Mouse (Mus musculus) bone marrow, adult 2 months (tissue): ENCODE measurements around the gene Ehd1. TPM values are rescaled to one million over a fixed set of nuclear protein-coding genes. Genes with fewer than 3 reads are reported as not detected.
A peak's percentile ranks its signal among the peaks of the same experiment; 100 is the strongest.

Source experiments
- H3K27ac ChIP-seq: fragments of 200-500 bp; 2 replicates; pipeline ENCODE4 v1.5.1; 2012; ENCODE audit warnings: low read depth, mild to moderate bottlenecking, control low read depth, inconsistent platforms, low read length; ENCODE audit not compliant: control insufficient read depth, poor library complexity, insufficient read depth
- H3K4me1 ChIP-seq: fragments of 200-500 bp; 2 replicates; pipeline ENCODE4 v1.6.1; 2011; ENCODE audit warnings: low read length; ENCODE audit not compliant: control insufficient read depth, insufficient read depth
- H3K4me3 ChIP-seq: fragments of 200-500 bp; replicated peaks from 2 replicates; pipeline ENCODE3; 2011; ENCODE audit warnings: mild to moderate bottlenecking, low read depth, low read length, control low read depth; ENCODE audit not compliant: control insufficient read depth
- CTCF ChIP-seq: fragments of 200-500 bp; IDR thresholded peaks from 2 replicates; pipeline ENCODE4 v1.5.1; 2011; ENCODE audit warnings: low read length, control low read depth; ENCODE audit not compliant: control insufficient read depth, insufficient read depth
- POLR2A ChIP-seq: fragments of 200-500 bp; IDR thresholded peaks from 2 replicates; pipeline ENCODE4 v1.6.1; 2011; ENCODE audit warnings: low read depth, mild to moderate bottlenecking, control low read depth, low read length, borderline replicate concordance; ENCODE audit not compliant: control insufficient read depth
- WGBS: fragments of 180-500 bp; shearing (Covaris S2); methylation state at CpG from one replicate; pipeline ENCODE4 v1.1.7; 2018; 5-methylcytosine and 5-hydroxymethylcytosine counted together
- polyA plus RNA-seq: library from polyadenylated mRNA; stranded (reverse); fragments of >200 nt; gene quantifications from 2 replicates; pipeline ENCODE4 v1.2.4, GENCODE M21; 2011; ENCODE audit warnings: low replicate concordance; ENCODE audit not compliant: missing spikeins, insufficient read depth, insufficient read length

The Ehd1 gene
- polyA plus RNA-seq, 1 experiment: 63.1 TPM

DNA sequence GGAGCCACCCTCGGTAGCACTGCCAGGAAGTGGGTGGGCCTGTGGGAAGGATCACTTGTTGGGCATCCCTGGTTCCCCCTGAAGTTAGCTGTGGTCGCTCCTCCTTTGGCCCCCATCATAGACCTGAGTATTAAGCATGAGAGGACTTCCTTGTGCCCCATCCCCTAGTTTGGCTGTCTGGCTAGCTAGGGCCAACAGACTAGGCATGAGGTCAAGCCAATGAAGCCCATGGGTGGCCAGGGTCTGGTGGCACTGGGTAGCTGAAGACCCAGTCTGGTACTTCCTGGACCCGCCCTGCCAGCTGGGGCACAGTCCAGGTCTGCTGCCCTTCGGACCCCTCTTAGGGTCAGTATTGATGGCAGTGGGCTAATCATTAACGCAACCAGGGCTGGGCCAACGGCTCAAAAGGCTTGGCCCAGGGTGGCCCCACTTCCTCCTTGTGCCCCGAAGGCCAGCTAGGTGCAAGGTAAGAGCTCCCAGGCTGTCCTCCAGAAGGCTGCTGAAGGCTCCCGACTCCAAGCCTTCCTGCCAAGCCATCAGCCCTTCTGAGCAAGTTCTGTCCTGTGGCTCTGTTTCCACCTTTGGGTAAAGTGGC lies 13.6 kb upstream of the Ehd1 start:
- Histone ChIP-seq H3K27ac (no peak overlapping the region), H3K4me1 (no peaks in the 10 kb centered on the region; the same call in 1 of the 2 replicates), H3K4me3 (no peak overlapping the region)
- no peak for TF ChIP-seq POLR2A
- no peak for TF ChIP-seq CTCF
- WGBS: 49% methylated on average over 8 of the region's 8 CpGs

DNA sequence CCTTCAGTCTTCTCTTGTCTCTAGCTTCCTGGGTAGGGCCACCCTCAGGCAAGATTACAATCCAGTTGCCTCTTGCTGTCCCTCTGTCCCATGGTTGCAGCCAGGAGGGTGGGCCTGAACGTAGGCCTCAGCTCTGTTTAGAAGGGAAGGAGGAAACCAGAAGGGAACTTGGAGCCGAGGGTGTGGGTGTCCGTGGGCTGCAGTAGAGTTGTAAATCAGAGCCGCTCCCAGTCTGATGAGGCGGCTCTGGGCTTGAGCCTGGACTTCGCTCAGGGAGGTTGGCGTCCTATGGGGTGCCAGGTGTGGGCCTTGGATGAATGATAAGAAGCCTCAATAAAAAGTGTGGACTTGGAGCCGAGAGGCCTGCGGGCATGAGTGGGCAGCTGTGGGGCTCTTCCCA lies 12.3 kb upstream of the Ehd1 start:
- WGBS: 44% methylated on average over 9 of the region's 9 CpGs
- no peaks in the 10 kb centered on the region; the same call in 1 of the 2 replicates for H3K4me1 ChIP-seq
- no peak for TF ChIP-seq CTCF
- TF ChIP-seq POLR2A: peak; percentile 21; the same call in 1 of the 2 replicates
- no peak overlapping the region for H3K4me3 ChIP-seq
- H3K27ac ChIP-seq: no peak overlapping the region

DNA sequence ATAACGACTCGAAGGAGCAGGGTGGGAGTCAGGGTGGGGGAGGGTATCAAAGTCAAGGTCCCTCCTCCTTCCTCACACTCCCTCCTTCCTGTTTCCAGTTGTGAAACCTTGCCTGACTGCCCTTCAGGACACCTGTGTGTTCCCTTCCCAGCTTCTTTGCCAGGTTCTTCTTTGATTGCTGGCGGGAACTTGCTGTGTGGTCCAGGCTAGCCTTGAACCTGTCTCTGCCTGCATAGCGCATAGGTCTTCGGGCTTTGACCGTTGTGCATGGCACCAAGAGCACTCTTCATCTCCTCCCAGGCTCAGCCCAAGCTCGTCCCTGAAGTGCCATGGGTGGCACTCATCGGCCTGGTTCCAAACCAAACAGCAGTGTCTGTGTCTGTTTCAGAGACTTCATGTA lies 11.6 kb upstream of the Ehd1 start:
- 73% methylated on average over 8 of the region's 8 CpGs for WGBS
- Histone ChIP-seq H3K4me1 (no peaks in the 10 kb centered on the region; the same call in 1 of the 2 replicates), H3K4me3 (no peak overlapping the region), H3K27ac (no peak overlapping the region)
- TF ChIP-seq CTCF (no peak), POLR2A (no peak)

GRCm38 (mm10) chr19:6265727-6266182 lies 10.8 kb upstream of the Ehd1 start:
- Histone ChIP-seq H3K27ac (no peak overlapping the region), H3K4me1 (no peaks in the 10 kb centered on the region; the same call in 1 of the 2 replicates), H3K4me3 (no peak overlapping the region)
- 72% methylated on average over 6 of the region's 6 CpGs for WGBS
- TF ChIP-seq CTCF (no peak), POLR2A (no peak)

DNA sequence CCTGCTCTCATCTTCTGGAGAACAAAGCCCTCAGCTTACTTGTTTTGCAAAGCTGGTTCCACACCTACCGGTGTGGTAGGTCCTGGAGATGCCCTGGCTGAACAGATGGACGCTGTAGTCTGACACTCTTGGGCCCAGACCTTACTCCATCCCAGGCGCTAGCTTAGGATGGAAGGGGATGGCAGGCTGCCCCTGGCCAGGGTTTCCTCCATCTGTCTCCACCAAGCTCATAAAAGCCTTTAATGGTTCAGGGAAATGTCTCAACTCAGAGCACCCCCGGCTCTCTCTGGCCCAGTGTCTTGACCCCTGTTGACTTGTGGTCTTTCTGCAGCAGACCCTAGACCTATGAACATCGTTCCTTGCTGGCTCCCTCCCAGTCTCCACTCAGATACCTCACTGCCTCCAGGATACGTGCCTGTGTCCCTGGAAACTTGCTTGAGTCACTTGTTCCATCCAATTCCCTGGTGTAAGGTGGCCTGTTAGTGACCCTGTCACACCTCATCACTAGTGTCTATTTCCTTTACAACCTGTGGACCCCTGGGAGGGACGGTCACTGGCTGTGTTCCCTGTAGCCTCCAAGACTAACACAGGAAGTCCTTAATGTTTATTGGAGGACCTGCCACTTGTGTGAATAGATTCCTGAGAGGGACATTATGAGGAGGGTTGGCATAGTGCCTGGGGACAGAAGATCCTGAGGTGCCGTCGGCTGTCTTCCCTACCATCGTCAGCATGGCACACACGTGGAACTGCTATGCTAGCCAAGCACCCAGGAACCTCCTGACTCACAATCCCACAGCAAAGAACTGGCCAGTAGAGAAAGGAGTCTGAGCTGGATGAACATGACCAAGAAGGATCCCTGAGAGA lies 9.0 kb upstream of the Ehd1 start:
- Histone ChIP-seq H3K4me3 (no peak overlapping the region), H3K4me1 (peaks cover 2% of the 10 kb centered on the region; the same call in 1 of the 2 replicates), H3K27ac (no peak overlapping the region)
- 0 out of 2 replicates have a peak, but pooled peaks have one; percentile 10 for TF ChIP-seq CTCF
- TF ChIP-seq POLR2A: no peak
- WGBS: 60% methylated on average over 11 of the region's 11 CpGs

DNA sequence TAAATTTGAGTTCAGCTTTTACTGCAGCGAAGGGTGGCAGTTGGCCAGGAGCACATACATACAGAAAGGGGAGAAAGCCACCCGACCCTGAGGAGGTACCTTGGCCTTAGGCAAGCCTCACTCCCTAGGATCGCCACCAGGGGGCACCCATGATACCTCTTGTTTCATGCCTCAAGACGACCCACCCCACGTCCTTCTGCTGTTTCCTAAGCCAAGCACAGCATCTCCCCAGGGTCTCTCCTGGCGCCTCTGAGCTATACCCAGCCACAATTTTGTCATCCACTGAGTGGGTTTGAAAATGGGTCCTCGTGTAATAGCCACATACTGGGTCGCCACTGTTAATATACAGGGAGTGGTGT lies 8.4 kb upstream of the Ehd1 start:
- H3K27ac ChIP-seq: peak overlapping the region; percentile 77; the same call in 1 of the 2 replicates

GRCm38 (mm10) chr19:6268670-6269132 lies 7.8 kb upstream of the Ehd1 start:
- peak overlapping the region; percentile 77; the same call in 1 of the 2 replicates for H3K27ac ChIP-seq
- TF ChIP-seq CTCF: no peak
- no peak for TF ChIP-seq POLR2A

More for the DNA sequence above, 8.4 kb upstream of the Ehd1 start:
- TF ChIP-seq POLR2A: no peak
- peak; percentile 93 for TF ChIP-seq CTCF
- 8% methylated on average over 8 of the region's 8 CpGs for whole genome bisulfite sequencing
- Histone ChIP-seq H3K4me3 (no peak overlapping the region), H3K4me1 (peaks cover 2% of the 10 kb centered on the region; the same call in 1 of the 2 replicates)

More at GRCm38 (mm10) chr19:6268670-6269132, 7.8 kb upstream of the Ehd1 start:
- H3K4me1 ChIP-seq: peaks cover 4% of the 10 kb centered on the region; the same call in 1 of the 2 replicates
- WGBS: 45% methylated on average over 7 of the region's 7 CpGs
- H3K4me3 ChIP-seq: no peak overlapping the region
